ENCODE assay signal across 26 mouse cellular contexts in genomic region chr2:94163207-94163606, GRCm38 (mm10).
"Had no signal": no experiment of that assay in that cellular context is flagged by ENCODE, and none has a peak within 500 bp of the region (broad histone marks: within the 10 kb centered on the region; RNA-seq: fewer than 3 reads in every experiment).

No protein-coding gene starts in this region.

- H3K4me3 ChIP-seq: embryonic facial prominence, embryonic 10.5 days; embryonic facial prominence, embryonic 12.5 days; embryonic facial prominence, embryonic 13.5 days; embryonic facial prominence, embryonic 15.5 days; erythroblast, embryonic 14.5 days; forebrain, embryonic 10.5 days; forebrain, embryonic 12.5 days; forebrain, embryonic 13.5 days; forebrain, embryonic 15.5 days; gastrocnemius, adult 2 months; heart, adult 2 months; heart, embryonic 10.5 days had no signal

- H3K4me1 ChIP-seq: embryonic facial prominence, embryonic 12.5 days; embryonic facial prominence, embryonic 15.5 days; heart, embryonic 10.5 days had no signal

- DNase-seq: cerebellum, adult 9-10 months; cerebellum, adult 9-11 months; cerebellum, postnatal 10 days; cerebellum, postnatal 14 days; cerebellum, postnatal 25 days; cerebellum, postnatal 36 days; embryo, embryonic 11 days; forebrain, postnatal 0 days; gastrocnemius, adult 2 months; gastrocnemius, postnatal 10 days; gastrocnemius, postnatal 14 days; gastrocnemius, postnatal 25 days; gastrocnemius, postnatal 36 days; heart, adult 11 months; heart, adult 18-20 months; heart, adult 2 months had no signal

- H3K27ac ChIP-seq: embryonic facial prominence, embryonic 10.5 days; embryonic facial prominence, embryonic 12.5 days; embryonic facial prominence, embryonic 13.5 days; embryonic facial prominence, embryonic 15.5 days; forebrain, embryonic 10.5 days; forebrain, embryonic 12.5 days; forebrain, embryonic 13.5 days; forebrain, embryonic 15.5 days; gastrocnemius, adult 2 months; heart, adult 2 months; heart, embryonic 10.5 days had no signal
